Mouse (Mus musculus) erythroblast, embryonic 14.5 days (primary cell): ENCODE data around the gene Srl.

Experiments
- GATA1 ChIP-seq: IDR thresholded peaks from 2 replicates; pipeline ENCODE4 v1.6.1; 2012; ENCODE audit warnings: low read length, inconsistent platforms, mixed read lengths
- TAL1 ChIP-seq: IDR thresholded peaks from 3 replicates; pipeline ENCODE4 v1.6.1; 2012; ENCODE audit warnings: low read length, inconsistent platforms, mixed read lengths

- TF ChIP-seq TAL1 (no peak), GATA1 (no peak)
Observed at GRCm38 (mm10) chr16:4469599-4470352, 71.8 kb downstream of the Srl start.
